In genomic region chr6:86527766-86528450, GRCm38 (mm10) we compare ENCODE assay signal across 7 mouse cellular contexts. TPM values are rescaled to one million over a fixed set of nuclear protein-coding genes. Genes with fewer than 3 reads are reported as not detected.
DNase-seq lines count a peak whose midpoint lies in the region; ATAC-seq and TF ChIP-seq lines count a peak whose summit lies in the region.

No protein-coding gene starts in this region.

- DNase-seq in lung, adult 2 months, result no peak
- no peak for DNase-seq in liver, embryonic 11.5 days (ENCODE audit: low spot score)
- DNase-seq in thymus, postnatal 0 days (ENCODE audit: low spot score), result peak; percentile 40
- no peak for DNase-seq in right cerebral cortex, postnatal 36 days (ENCODE audit: low spot score in 2 of 2)
- DNase-seq in spleen, postnatal 10 days (ENCODE audit: low spot score in 2 of 2), result no peak

- H3K9me3 ChIP-seq in lung, embryonic 16.5 days (ENCODE audit: control insufficient read depth, low read length), result no peaks in the 10 kb centered on the region
- no peaks in the 10 kb centered on the region for H3K9me3 ChIP-seq in forebrain, embryonic 13.5 days (replicated peaks)
- H3K9me3 ChIP-seq in liver, embryonic 11.5 days (ENCODE audit: control insufficient read depth, low read length), result no peaks in the 10 kb centered on the region

- 76% methylated on average over 1 of the region's 4 CpGs for WGBS in lung, embryonic 16.5 days
- WGBS in lung, adult 2 months, result 61% methylated on average over 1 of the region's 4 CpGs
- 53% methylated on average over 4 of the region's 4 CpGs for WGBS in forebrain, embryonic 13.5 days
- WGBS in liver, embryonic 11.5 days, result 70% methylated on average over 1 of the region's 4 CpGs

- H3K4me3 ChIP-seq in lung, embryonic 16.5 days (ENCODE audit: low read length), result peak overlapping the region; percentile 98
- H3K4me3 ChIP-seq in lung, adult 2 months (replicated peaks; ENCODE audit: extremely low read depth, low read depth, low read length), result no peak overlapping the region
- H3K4me3 ChIP-seq in forebrain, embryonic 13.5 days, result peak overlapping the region; percentile 100
- peak overlapping the region; percentile 85 for H3K4me3 ChIP-seq in liver, embryonic 11.5 days (ENCODE audit: low read depth, low read length)

- peak overlapping the region; percentile 89 for H3K4me2 ChIP-seq in lung, embryonic 16.5 days (ENCODE audit: low read depth, low read length)
- peak overlapping the region; percentile 93 for H3K4me2 ChIP-seq in forebrain, embryonic 13.5 days
- peak overlapping the region; percentile 77 for H3K4me2 ChIP-seq in liver, embryonic 11.5 days

- peak overlapping the region; percentile 97 for H3K9ac ChIP-seq in lung, embryonic 16.5 days (ENCODE audit: low read length)
- peak overlapping the region; percentile 99; the same call in 1 of the 2 replicates for H3K9ac ChIP-seq in forebrain, embryonic 13.5 days
- H3K9ac ChIP-seq in liver, embryonic 11.5 days (ENCODE audit: low read depth, low read length), result peak overlapping the region; percentile 99

- no peak for TF ChIP-seq CTCF in lung, adult 2 months (IDR thresholded peaks at IDR 0.05; ENCODE audit: insufficient read depth, low read length)

- no peak for TF ChIP-seq POLR2A in lung, adult 2 months (IDR thresholded peaks at IDR 0.05; ENCODE audit: borderline replicate concordance, extremely low read depth, low read depth, low read length)

- no peaks in the 10 kb centered on the region for H3K27me3 ChIP-seq in lung, embryonic 16.5 days (ENCODE audit: control insufficient read depth, insufficient read depth, low read depth, low read length)
- no peaks in the 10 kb centered on the region for H3K27me3 ChIP-seq in forebrain, embryonic 13.5 days
- H3K27me3 ChIP-seq in liver, embryonic 11.5 days (replicated peaks; ENCODE audit: control insufficient read depth, insufficient read depth, low read length), result no peaks in the 10 kb centered on the region

- H3K4me1 ChIP-seq in lung, embryonic 16.5 days (replicated peaks; ENCODE audit: control insufficient read depth, insufficient read depth, low read length), result peaks cover 20% of the 10 kb centered on the region
- peaks cover 9% of the 10 kb centered on the region; the same call in 1 of the 2 replicates for H3K4me1 ChIP-seq in lung, adult 2 months (ENCODE audit: control insufficient read depth, insufficient read depth, low read length)
- peaks cover 26% of the 10 kb centered on the region for H3K4me1 ChIP-seq in forebrain, embryonic 13.5 days
- peaks cover 14% of the 10 kb centered on the region for H3K4me1 ChIP-seq in liver, embryonic 11.5 days (replicated peaks; ENCODE audit: control insufficient read depth, insufficient read depth, low read length)

- no peak for ATAC-seq in lung, embryonic 16.5 days (ENCODE audit: low read depth)
- ATAC-seq in forebrain, embryonic 13.5 days, result no peak
- ATAC-seq in liver, embryonic 11.5 days (replicated peaks; ENCODE audit: low FRiP score), result no peak

- H3K36me3 ChIP-seq in lung, embryonic 16.5 days (ENCODE audit: control insufficient read depth, insufficient read depth, low read length), result peaks cover 19% of the 10 kb centered on the region
- H3K36me3 ChIP-seq in forebrain, embryonic 13.5 days (ENCODE audit: poor library complexity, severe bottlenecking), result peaks cover 27% of the 10 kb centered on the region
- peaks cover 9% of the 10 kb centered on the region; the same call in 1 of the 2 replicates for H3K36me3 ChIP-seq in liver, embryonic 11.5 days (ENCODE audit: control insufficient read depth, insufficient read depth, low read length)

- H3K27ac ChIP-seq in lung, embryonic 16.5 days (ENCODE audit: low read length), result peak overlapping the region; percentile 100
- peak overlapping the region; percentile 100 for H3K27ac ChIP-seq in forebrain, embryonic 13.5 days
- H3K27ac ChIP-seq in liver, embryonic 11.5 days (ENCODE audit: low read depth, low read length), result peak overlapping the region; percentile 99; the same call in 1 of the 2 replicates

RNA-seq across cellular contexts. Expression of gene Pcbp1, which starts 1.8 kb away (rescaled TPM):
- polyA plus RNA-seq in lung, embryonic 16.5 days (2015; fragmentation: Nextera tagmentation; extraction: Ambion mirVana), result 168 and 192 TPM in 2 replicates
- polyA plus RNA-seq in lung, adult 2 months (2012; rRNA removed), result 161 TPM in 2 replicates
- 204 and 245 TPM in 2 replicates for polyA plus RNA-seq in forebrain, embryonic 13.5 days (2015; fragmentation: Nextera tagmentation; extraction: Ambion mirVana)
- 543 and 554 TPM in 2 replicates for polyA plus RNA-seq in liver, embryonic 11.5 days (2014; fragmentation: Nextera tagmentation; extraction: Ambion mirVana)
- 466 and 487 TPM in 2 replicates for polyA plus RNA-seq in thymus, postnatal 0 days (2015; fragmentation: Nextera tagmentation; extraction: Ambion mirVana)
